Comparison of ENCODE assay signal across 20 mouse cellular contexts in genomic region chr4:118693812-118694211, GRCm38 (mm10). TPM values are rescaled to one million over a fixed set of nuclear protein-coding genes. Genes with fewer than 3 reads are reported as not detected.
"Had no signal": no experiment of that assay in that cellular context is flagged by ENCODE, and none has a peak within 500 bp of the region (broad histone marks: within the 10 kb centered on the region; RNA-seq: fewer than 3 reads in every experiment).

No protein-coding gene starts in this region.

- DNase-seq: kidney, adult 8-10 months; kidney, postnatal 36 days; layer of hippocampus, adult 9-11 months; layer of hippocampus, postnatal 36 days; liver; liver, embryonic 13.5 days; liver, postnatal 0 days; lung, postnatal 14 days; right cerebral cortex, postnatal 14 days; thymus, postnatal 36 days had no signal

- H3K27me3 ChIP-seq: limb, embryonic 12.5 days; liver, embryonic 13.5 days; lung, embryonic 15.5 days; midbrain, embryonic 12.5 days; neural tube, embryonic 12.5 days; stomach, embryonic 15.5 days had no signal

- H3K9ac ChIP-seq: limb, embryonic 12.5 days; liver, embryonic 13.5 days; liver, postnatal 0 days; lung, embryonic 15.5 days; midbrain, embryonic 12.5 days; neural tube, embryonic 12.5 days; stomach, embryonic 15.5 days had no signal

- H3K27ac ChIP-seq: limb, embryonic 12.5 days; liver, embryonic 13.5 days; lung, embryonic 15.5 days; macrophage; midbrain, embryonic 12.5 days; neural tube, embryonic 12.5 days; stomach, embryonic 15.5 days had no signal

- ATAC-seq: liver, postnatal 0 days had no signal

- H3K36me3 ChIP-seq: limb, embryonic 12.5 days; liver, embryonic 13.5 days; lung, embryonic 15.5 days; midbrain, embryonic 12.5 days; neural tube, embryonic 12.5 days; stomach, embryonic 15.5 days had no signal

- H3K4me1 ChIP-seq: liver, embryonic 13.5 days; lung, embryonic 15.5 days; neural tube, embryonic 12.5 days; stomach, embryonic 15.5 days had no signal

- H3K4me2 ChIP-seq: limb, embryonic 12.5 days; liver, embryonic 13.5 days; lung, embryonic 15.5 days; midbrain, embryonic 12.5 days; neural tube, embryonic 12.5 days; stomach, embryonic 15.5 days had no signal

- H3K4me3 ChIP-seq: limb, embryonic 12.5 days; liver, embryonic 13.5 days; lung, embryonic 15.5 days; megakaryocyte, embryonic 14.5 days; midbrain, embryonic 12.5 days; neural tube, embryonic 12.5 days; stomach, embryonic 15.5 days had no signal

- H3K9me3 ChIP-seq: limb, embryonic 12.5 days; liver, embryonic 13.5 days; lung, embryonic 15.5 days; megakaryocyte, embryonic 14.5 days; midbrain, embryonic 12.5 days; neural tube, embryonic 12.5 days; stomach, embryonic 15.5 days had no signal

RNA-seq across cellular contexts. Expression of gene Olfr1342, which starts 1.3 kb away (rescaled TPM):
- polyA plus RNA-seq: limb, embryonic 12.5 days; liver, embryonic 13.5 days; liver, postnatal 0 days; macrophage; midbrain, embryonic 12.5 days; neural tube, embryonic 12.5 days; spleen, adult 2 months; stomach, embryonic 15.5 days; thymus, postnatal 0 days had no signal

RNA-seq across cellular contexts. Expression of gene Olfr1341, which starts 9.5 kb away (rescaled TPM):
- polyA plus RNA-seq: kidney, embryonic 16.5 days; limb, embryonic 12.5 days; liver, embryonic 13.5 days; liver, postnatal 0 days; lung, embryonic 15.5 days; macrophage; midbrain, embryonic 12.5 days; neural tube, embryonic 12.5 days; spleen, adult 2 months; stomach, embryonic 15.5 days; thymus, postnatal 0 days had no signal

RNA-seq across cellular contexts. Expression of gene Olfr1340, which starts 26.1 kb away (rescaled TPM):
- polyA plus RNA-seq: kidney, embryonic 16.5 days; limb, embryonic 12.5 days; liver, embryonic 13.5 days; liver, postnatal 0 days; lung, embryonic 15.5 days; macrophage; midbrain, embryonic 12.5 days; neural tube, embryonic 12.5 days; spleen, adult 2 months; stomach, embryonic 15.5 days; thymus, postnatal 0 days had no signal

RNA-seq across cellular contexts. Expression of gene Olfr62, which starts 35.1 kb away (rescaled TPM):
- polyA plus RNA-seq: kidney, embryonic 16.5 days; limb, embryonic 12.5 days; liver, embryonic 13.5 days; liver, postnatal 0 days; lung, embryonic 15.5 days; macrophage; midbrain, embryonic 12.5 days; neural tube, embryonic 12.5 days; spleen, adult 2 months; stomach, embryonic 15.5 days; thymus, postnatal 0 days had no signal

RNA-seq across cellular contexts. Expression of gene Olfr1339, which starts 38.2 kb away (rescaled TPM):
- polyA plus RNA-seq: kidney, embryonic 16.5 days; limb, embryonic 12.5 days; liver, embryonic 13.5 days; liver, postnatal 0 days; lung, embryonic 15.5 days; macrophage; midbrain, embryonic 12.5 days; neural tube, embryonic 12.5 days; spleen, adult 2 months; stomach, embryonic 15.5 days; thymus, postnatal 0 days had no signal
